Mouse (Mus musculus) lung, postnatal 10 days (tissue): ENCODE measurements around the gene Zfp169.

ENCODE experiments used
- DNase-seq: peaks from one replicate; pipeline ENCODE4 v3.0.0; 2021

Gene Zfp169

DNA sequence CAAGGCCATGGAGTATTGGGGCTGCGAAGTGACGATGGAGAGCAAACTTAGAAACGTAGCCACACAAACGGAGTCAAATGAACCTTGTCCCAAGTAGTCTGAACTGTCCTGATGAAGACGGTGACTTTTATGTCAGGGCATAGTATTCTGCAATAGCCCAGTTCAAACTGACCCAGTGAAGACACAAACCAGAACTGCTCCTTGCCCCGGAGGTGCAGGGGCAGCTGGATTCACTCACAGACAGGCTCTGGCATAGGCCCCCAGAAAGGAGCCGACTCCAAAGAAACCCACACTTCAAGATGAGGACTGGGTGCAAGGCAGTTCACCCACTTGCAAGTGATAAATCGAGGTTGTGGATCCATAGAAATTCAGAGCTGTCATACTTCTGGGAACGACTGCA is 4.6 kb downstream of the Zfp169 start:
- DNase-seq: peak; percentile 49

DNA sequence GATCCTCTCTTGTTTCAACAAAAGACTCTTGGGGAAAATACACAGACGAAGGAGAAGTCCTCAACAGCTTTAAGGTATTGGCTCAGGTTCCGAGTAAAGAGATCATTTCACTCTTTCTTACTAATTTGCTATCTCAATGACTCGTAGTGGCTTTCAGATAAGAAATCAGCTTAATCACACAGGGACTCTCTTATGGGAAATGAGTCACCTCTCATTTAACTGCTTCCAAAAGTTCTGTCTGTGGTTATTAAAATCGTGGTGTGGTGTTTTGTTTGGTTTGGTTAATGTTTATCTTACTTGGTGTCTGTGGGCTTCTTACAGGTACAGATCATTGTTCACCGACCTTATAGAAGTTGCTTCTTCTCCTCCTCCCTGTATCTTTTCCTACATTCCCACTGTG is 10.8 kb downstream of the Zfp169 start:
- no peak for DNase-seq

DNA sequence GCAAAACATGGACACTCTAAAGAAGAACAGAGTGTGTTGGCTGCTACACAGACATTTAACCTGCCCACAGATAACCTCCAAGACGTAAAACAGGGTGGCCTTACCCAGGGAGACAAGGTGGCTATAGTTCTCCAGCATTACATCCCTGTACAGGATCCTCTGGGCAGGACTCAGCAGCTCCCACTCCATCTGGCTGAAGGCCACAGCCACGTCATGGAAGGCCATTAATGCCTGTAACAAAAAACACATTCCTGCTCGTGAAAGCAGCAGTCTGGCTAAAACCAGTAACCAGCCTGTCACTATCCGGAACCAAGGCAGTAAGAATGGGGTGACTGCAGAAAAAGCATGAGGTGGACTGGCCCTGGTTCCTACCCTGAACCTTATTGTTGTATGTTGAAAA is 14.6 kb downstream of the Zfp169 start:
- DNase-seq: peak; percentile 73

DNA sequence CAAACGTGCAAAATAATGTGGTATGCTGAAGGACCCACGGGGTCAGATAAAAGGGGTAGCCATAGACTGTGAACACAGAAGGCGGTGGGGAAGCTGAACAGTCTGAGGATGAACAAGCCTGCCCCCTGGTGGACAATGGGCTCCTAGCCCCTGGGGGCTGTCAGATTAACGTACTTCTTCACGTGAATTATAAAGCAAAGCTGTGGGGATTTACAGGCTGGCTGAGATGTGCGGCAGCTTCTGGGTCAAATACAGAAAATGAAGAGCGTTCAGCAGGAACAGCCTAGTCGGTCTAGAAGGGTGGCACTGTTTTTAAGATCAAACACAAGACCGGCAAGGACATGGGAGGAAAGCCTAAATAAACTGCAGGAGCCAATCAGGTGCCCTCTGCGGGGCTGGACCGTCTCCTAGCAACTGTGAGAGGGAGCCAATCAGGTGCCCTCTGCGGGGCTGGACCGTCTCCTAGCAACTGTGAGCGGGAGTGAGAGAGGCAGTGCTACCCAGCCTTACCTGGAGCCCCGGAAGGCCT is 15.5 kb downstream of the Zfp169 start:
- DNase-seq: peak; percentile 70

DNA sequence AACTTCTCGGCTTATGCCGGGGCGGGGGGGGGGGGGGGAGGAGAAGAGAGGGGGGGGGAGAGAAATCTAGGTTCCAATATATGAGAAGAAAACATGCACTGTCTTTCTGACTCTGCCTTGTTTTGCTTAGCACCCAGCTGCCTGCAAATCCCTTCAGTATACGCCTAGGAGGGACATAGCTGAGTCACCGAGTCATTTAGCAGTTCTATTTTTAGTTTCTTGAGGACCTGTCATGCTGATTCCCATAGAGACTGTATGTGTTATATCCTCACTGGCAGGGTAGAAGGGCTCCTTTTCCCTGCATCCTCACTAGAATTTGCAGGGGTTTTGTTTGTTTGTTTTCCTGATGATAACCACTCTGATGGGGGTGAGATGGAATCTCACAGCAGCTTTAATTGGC is 20.1 kb downstream of the Zfp169 start:
- DNase-seq: no peak

DNA sequence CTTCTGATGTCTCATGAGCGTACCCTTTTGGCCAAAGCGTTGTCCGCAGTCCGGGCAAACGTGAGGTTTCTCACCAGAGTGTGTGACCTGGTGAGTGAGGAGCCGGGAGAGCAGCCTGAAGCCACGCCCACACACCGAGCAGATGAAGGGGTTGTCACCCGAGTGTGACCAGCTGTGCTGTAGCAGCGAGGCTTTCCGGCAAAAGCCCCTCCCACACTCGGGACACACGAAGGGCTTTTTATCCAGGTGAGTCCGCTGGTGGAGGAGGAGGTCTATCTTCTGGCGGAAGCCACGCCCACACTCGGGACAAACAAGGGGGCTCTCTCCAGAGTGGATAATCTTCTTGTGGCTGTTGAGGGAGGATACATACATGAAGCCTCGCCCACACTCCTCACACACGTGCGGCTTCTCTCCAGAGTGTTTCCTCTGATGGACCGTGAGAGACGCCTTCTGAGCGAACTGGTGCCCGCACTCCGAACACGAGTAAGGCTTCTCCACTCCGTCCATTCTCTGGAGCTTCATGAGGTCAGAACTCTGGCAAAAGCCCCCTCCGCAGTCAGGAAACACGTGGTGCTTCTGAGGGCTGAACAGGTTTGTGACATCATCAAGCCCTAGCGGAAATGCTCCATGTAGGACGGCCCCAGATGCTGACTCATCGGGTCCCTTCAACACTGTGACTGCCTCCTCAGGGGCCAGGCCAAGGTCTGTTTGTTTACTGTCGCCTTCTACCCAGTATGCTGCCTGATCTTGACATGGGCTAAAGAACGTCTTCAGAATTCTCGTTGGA is 22.7 kb downstream of the Zfp169 start:
- DNase-seq: no peak

DNA sequence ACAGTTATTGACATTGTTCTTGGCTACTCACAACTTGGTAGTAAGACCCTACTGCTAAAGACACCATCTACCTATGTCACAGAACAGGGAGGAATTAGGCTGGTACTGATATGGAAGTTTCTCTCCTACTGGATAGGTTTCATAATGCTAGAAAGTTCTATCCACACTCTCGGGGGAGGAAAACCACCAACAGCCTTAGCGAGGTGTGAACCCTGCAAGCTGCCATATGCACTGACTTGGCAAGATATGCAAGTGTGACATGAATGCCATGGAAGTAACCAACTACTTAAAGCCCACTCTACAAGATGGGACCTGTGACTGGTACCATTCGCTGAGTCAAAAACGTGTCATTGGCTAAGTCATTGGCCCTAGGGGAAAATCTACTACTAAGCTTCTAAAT is 29.6 kb downstream of the Zfp169 start:
- DNase-seq: no peak

DNA sequence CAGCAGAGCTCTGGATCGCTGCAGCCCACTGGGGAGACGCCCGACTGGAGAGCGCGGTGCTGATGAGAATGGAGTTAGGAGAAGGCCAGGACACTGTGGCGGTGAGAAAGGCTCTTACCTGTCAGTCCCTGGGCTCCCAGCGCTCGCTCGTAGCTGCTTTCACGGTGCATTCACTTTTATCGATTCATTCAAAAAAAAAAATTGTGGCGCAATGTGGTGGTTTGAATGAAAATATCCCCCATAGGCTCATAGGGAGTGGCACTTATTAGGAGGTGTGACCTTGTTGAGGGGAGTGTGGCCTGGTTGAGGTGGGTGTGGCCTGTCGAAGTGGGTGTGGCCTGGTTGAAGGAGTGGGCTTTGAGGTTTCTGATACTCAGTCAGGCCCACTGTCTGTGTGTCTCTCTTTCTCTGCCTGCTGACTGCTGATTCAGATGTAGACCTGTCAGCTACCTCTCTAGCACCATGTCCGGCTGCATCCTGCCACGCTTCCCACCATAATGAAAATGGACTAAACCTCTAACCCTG is 44.5 kb downstream of the Zfp169 start:
- no peak for DNase-seq

DNA sequence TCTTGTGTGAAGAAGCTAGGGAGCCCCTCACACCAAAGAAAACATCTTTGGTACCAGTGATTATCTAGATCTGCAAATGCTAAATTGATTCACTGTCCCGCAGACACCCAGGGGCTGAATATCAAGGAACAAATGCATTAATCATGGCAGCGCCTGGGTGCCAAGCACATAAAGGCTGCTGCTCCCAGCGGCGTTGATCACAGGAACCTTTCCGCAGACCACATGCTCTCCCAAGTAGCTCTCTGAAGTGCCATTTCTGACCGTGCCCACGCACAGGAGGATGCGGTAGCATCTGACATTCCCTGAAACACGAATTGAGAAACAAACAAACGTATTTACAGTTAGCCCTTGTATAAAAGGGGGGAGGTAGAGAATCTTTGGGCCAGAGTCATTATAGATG is 47.1 kb downstream of the Zfp169 start:
- DNase-seq: no peak

DNA sequence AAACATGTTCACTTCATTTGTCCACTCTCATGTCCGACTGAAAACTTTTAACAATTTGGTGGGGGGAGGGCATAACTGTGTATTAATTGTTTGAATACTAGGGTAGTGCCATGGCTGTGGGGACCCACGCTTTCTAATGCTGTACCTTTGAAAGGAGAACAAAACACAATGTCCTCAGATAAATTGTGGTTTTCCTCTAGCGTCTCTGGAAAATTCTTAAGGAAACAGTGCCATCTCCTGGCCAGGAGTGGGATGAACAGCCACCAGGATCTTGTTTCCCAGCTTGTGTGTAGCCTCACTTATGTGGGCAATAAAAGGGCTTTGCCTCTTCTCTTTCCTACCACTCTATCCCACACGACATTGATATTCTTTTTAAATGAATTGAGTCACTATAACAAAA is 49.1 kb downstream of the Zfp169 start:
- DNase-seq: peak; percentile 79

DNA sequence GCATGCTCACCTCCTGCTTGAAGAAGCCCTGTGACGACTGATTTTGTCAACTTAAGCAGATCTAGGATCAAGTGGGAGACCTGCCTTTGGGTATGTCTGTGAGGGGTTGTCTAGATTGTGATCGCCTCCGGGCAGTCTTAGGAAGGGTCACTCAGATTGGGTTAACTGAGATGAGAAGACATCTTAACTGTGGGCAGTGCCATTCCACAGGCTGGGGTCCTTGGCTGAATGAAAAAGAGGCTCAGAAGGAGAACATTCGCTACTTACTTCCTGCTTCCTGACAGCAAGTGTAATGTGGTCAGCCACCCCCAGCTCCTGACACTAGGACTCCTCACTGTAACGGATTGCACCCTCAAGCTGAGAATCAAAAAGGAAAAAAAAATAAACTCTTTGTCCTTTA is 54.0 kb downstream of the Zfp169 start:
- DNase-seq: no peak

DNA sequence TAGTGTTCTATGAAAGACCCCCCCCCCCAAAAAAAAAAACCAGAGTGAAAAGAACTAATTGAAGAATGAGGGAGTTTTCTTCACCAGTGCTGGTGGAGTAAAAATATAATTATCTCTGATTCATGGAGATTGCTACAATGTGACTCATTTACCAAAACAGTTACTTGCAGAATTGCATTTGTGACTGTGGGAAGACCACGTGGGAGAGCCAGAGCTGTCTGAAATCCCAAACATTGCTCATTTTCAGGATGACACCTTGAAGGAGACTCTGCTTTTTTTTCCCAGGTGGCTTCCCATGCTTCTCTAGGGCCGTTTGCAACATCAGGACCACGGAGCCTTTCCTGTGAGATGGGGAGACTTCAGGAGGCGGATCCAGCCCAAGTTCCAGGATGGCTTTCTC is 65.1 kb downstream of the Zfp169 start:
- no peak for DNase-seq

DNA sequence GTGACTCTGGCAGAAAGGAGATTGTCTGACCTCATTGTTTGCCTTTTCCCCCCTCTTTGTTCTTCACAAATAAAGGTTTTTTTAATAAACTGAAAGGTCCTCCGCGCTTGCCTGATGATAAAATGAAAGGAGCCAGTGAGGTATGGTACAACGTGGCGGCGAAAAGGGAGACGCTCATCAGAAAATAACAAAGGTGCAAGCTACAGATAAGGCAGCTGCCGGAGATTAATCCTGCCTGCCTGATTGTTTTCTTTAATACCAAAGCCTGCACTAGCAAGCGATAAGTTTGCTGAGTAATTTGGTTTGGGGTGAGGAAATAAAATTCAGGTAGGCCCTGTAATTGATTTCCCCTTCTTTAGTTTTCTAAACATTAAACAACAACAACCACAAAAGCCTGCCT is 69.3 kb downstream of the Zfp169 start:
- DNase-seq: no peak

DNA sequence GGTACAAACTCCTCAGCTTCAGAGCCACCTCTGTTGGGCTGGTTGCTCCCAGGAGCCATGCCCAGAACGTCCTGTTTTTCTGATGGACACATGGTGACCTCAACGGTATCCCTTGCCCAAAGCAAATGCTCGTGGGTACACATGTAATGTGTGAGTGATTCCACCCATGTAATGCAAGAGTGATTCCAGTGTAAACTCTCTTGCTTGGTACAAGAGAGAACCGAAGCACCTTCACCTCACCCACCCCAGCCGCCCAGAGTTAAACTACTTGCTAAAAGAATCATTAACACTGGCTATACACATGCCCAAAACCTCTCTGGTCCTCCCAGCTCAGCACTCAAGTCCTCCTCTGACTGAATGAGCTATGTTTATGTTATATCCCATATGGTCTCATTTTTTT is 74.9 kb downstream of the Zfp169 start:
- no peak for DNase-seq
